Mouse (Mus musculus): Measurements from ENCODE around the gene Polq.
"Not testable (repeated sequence)": the region's sequence is repeated elsewhere in the genome, so short reads cannot be mapped to it uniquely, and the experiment has no call there.

The Polq gene

GRCm38 (mm10) chr16:37108763-37109162 is 97.2 kb downstream of the Polq start:
- DNase-seq (ENCODE audit: low read depth): no peak

- DNase-seq (ENCODE audit: low read depth): peak; percentile 4
These were observed 97.7 kb downstream of the Polq start for GRCm38 (mm10) chr16:37109285-37109684.

GRCm38 (mm10) chr16:37125190-37125589 is 113.6 kb downstream of the Polq start:
- DNase-seq (ENCODE audit: low read depth): not testable (repeated sequence)
